Mouse (Mus musculus) testis, postnatal 14 days (tissue): ENCODE results near the gene Myrfl.

Source experiments
- DNase-seq: peaks from one replicate; pipeline ENCODE4 v3.0.0; 2021; ENCODE audit warnings: low spot score

The Myrfl gene

GRCm38 (mm10) chr10:116912850-116913249 lies 16.1 kb upstream of the Myrfl start:
- DNase-seq, result no peak

DNA sequence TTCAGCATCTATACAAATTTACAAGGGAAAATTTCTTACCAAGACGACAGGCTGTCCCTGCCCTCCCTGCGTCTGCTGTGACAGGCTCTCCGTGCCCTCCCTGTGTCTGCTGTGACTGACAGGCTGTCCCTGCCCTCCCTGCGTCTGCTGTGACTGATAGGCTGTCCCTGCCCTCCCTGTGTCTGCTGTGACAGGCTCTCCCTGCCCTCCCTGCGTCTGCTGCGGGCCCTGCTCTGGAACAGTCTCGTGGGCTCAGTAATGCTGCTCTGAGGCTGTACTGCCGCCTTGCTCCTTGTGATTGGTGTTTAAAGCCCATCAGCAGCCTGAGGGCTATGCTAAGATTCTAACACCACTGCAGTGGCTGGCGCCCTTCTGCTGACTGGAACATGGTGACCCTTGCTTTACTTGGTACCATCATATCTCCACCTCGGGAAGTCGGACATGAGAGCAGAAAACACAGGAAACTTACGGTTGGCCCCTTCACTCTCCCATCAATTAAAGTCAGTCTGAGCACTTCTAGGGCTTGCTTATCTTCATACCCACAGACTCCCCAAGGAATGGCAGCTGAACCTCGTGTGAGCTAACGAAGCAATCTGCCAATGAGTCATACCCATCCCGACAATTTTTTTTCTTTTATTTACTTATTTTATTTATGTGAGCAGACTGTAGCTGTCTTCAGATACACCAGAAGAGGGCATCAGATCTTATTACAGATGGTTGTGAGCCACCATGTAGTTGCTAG lies 12.4 kb upstream of the Myrfl start:
- DNase-seq, result no peak

DNA sequence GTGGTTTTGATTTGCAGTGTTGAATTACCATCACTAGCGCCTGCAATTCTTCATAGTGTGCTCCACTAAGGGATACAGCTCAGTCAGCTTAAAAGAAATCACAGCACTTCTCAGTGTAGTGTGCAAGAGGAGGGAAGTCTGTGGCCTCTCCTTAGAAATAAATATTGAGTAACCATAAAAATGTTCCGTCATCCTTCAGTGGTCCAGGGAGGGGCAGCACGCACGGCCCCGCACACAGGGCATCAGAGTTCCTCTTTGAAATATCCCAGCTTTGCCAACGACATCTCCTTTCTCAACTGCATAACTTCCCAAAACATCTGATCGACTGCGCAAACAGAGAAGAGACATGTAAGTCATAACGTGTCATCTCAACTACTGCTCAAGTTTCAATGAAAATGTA lies 10.1 kb upstream of the Myrfl start:
- no peak for DNase-seq

- no peak for DNase-seq
These were observed 7.8 kb upstream of the Myrfl start for GRCm38 (mm10) chr10:116904503-116904908.

DNA sequence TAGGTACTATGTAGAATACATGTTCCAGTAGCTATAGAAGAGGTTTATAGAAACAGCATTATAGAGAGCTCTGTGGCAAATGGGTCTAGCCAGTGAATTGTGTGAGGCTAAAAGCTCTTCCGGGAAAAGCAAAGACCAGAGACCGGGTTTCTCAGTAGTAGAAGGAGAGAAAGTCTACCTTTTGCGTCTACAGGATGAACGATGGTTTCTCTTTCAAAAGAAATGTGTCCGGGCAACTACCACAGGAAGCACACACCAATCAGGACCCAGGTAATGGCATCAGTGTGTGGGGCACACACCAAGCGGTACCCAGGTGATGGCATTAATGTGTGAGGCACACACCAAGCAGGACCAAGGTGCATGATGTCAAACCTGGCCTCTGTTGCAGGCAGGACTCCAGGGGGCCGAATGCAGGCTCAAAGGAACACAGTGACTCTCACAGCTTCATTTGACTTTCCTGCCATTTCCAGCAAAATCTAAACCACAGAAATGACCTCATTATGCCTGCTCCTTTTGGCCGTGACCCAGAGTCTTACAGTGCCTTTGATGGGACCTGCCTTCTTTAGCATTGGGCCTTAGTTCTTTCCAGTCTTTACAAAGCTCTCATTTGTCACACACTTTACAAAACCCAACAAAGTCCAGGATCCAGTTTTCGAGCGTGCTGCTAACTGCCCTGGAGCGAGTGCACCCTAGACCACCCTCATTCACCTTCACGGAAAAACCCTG lies 1.4 kb downstream of the Myrfl start:
- no peak for DNase-seq

- DNase-seq, result no peak
These were observed 2.2 kb downstream of the Myrfl start for GRCm38 (mm10) chr10:116894540-116894939.

- DNase-seq, result no peak
These were observed 3.0 kb downstream of the Myrfl start for GRCm38 (mm10) chr10:116893753-116894152.

DNA sequence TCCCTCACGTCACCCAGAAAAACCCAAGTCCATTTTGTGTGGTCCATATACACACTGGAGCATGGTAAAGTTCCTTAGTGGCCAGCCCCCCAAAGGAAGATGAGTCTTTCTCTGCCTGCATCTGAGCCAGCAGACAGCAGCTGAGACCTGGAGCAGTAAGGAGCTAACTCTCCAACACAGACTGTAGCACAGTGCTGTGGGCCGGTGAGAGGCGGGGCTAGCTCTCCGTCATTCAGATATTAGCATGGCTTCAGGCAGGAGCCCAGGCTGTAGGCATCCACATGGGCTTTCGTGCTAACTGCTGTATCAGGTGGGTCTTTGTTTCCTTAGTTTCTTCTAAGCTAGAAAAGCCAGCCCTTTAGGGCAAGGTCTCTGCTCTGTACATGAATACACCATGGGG lies 6.1 kb downstream of the Myrfl start:
- DNase-seq, result no peak

GRCm38 (mm10) chr10:116884552-116884951 lies 12.2 kb downstream of the Myrfl start:
- DNase-seq, result no peak

DNA sequence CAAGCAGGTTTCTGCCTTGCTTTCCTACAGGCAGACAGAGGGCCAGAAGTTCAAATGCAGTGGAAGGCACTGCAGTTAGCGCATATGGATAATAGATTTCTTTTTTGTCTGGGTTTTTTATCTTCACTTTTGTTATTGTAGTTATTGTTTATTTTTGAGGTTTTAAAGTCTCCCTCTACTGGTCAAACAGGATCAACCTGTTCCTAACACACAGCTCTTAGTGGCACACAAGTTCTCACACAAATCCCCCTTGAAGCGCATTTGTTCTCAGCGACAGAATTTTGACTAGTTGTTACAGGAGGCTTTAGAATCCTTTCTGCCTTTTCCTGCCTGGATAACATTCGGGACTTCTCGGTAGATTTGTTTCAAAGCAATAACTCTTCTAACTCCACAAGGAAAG lies 13.2 kb downstream of the Myrfl start:
- no peak for DNase-seq

- DNase-seq, result no peak
These were observed 19.3 kb downstream of the Myrfl start for GRCm38 (mm10) chr10:116877436-116877835.

DNA sequence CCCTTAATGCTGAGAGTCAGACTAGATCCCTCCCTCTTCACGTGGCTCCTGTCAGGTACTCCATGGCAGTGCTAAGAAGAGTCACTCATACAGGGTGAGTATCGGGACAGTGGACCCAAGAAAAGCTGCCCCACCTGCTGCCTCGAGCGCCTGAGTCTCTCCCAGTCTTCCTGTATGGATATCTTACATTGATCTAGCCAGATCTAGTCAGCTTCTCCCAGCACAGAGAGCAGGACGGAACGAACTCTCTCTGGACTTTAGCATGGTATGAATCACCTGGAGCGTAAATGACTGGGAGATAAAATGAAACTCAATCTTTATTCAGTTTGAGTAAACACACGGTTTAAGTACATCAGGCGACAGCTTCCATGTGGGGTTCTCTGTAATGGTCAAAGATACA lies 22.2 kb downstream of the Myrfl start:
- no peak for DNase-seq

DNA sequence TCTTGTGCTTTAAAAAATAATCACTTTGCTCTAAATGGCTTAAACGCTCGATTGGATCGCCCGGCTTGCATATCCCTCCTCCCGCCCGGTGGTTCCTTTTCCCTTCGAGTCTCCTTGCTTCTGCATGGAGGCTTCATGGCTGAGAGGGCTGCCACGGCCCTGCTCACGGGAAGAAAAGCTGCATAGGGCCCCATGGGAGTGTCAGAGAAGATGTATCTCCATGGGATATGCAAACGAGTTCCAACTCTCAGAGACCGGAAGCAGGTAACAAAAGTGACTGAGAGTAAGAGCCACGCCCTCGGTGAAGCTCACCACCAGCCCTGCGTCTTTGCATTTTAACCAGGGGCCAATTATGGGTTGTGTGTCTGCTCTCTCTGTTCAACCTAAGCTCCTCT lies 24.7 kb downstream of the Myrfl start:
- DNase-seq, result no peak

DNA sequence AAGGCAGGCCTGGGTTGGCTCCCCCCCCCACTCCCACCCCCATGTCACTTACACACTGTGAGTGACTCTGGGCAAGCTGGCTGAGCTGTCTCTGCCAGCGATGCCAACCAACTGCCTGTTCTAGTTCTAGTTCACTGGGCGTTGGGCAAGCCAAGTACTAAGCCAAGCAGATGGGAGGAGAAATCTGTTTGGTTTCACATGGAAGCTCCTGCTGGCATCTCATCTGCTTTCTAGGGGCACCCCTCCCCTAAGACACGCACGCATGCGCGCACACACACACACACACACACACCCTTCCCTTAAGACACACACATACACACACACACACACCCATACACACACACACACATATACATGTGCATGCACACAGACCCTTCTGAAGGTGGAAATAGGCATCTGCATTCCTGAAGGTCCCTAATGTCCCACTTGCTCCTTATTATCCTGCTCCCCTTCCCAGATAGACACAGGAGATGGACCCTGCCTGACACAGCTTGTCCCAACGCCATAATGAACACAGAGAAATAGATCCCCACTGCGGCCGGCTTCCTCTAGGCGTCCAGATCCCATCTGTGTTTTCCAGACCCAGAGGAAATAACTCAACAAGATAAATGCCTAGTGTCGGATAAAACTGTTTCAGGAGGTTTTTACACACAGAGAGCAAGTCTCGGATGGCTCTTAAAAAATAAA lies 25.2 kb downstream of the Myrfl start:
- DNase-seq, result no peak

DNA sequence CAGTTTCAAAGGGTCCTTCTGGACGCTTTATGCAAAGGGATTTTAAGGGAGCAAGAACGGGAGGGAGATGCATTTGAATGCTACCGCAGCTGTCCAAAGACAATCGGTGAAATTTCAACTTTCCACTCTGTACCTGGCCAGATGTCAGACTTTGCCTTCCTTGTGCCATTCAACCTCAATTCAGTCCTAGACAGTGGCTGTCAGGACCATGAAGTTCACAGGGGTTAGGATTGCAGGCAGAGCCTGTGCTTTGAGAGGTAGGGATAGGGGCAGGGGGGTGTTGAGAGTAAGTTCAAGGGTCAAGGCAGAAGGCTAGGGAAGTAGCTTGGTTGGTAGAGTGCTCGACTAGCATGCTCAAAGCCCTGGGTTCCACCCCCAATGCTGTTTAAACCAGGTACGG lies 25.9 kb downstream of the Myrfl start:
- DNase-seq, result no peak

DNA sequence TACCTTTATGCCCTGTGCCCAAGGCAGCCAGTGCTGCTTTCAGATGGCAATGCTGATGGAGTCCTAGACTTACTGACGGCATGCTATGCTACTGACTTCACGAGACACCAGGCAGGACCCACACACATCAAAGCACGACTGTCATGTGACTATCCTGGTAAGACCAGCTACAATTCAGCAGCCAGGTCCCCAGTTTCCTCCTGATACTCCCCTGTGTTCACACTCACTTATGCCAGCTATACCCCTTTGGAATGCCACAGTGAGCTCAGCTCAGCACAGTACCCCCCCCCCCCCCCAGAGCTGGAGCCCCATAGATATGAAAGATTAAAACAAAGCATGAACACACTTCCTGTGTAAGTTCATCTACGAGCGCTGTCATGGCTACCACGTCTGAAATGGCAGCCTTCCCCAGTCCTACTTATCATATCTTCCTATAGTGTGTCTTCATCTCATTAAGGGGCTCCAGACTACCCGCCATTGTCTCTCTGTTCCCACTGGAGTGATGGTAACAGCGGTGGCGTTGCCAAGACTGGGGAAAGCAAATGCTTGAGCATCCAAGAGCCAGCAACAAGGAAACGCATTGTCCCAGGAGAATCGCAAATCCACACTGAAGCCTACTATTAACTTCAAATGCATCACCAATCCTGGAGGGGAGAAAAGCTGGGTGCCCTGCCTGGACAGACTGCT lies 43.4 kb downstream of the Myrfl start:
- DNase-seq, result no peak

- DNase-seq, result peak; percentile 57
These were observed 47.8 kb downstream of the Myrfl start for GRCm38 (mm10) chr10:116848749-116849473.

DNA sequence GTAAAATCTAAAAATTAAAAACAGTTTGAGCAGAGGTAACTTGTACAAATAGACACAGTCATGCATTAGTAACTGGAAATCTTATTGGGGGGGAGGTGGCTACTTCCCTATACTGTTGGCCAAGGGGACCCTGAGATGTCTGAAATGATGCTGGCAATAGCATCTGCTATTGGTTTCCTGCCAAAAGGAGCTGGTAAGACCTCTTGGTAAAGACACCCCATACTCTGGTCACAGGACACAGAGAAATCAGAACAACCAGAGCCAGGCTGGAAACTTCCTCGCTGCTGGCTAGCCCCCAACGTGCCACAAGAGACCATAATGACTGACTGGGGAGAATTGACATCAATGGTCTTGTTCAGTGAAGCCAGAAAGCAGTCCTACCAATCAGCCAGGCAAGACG lies 55.2 kb downstream of the Myrfl start:
- no peak for DNase-seq

- DNase-seq, result no peak
These were observed 66.0 kb downstream of the Myrfl start for GRCm38 (mm10) chr10:116830676-116831075.

DNA sequence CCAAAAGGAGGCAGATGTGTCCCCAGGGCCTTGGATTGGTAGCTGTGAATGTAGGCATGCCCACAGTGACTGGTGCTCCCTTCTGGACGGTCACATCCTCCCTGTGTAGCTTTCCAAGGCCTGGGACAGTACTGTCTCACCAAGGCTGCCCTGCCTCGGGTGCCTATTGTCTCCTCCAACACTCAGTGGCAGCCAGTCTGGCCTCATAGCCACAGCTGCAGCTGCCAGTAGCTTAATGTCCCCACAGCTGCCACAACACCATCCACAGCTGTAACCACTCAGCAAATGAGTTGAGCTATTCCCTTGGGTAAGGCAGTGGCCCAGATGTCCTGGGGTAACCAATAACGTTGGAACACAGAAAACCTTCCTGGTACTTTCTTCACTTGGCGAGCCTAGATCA lies 68.6 kb downstream of the Myrfl start:
- DNase-seq, result no peak

DNA sequence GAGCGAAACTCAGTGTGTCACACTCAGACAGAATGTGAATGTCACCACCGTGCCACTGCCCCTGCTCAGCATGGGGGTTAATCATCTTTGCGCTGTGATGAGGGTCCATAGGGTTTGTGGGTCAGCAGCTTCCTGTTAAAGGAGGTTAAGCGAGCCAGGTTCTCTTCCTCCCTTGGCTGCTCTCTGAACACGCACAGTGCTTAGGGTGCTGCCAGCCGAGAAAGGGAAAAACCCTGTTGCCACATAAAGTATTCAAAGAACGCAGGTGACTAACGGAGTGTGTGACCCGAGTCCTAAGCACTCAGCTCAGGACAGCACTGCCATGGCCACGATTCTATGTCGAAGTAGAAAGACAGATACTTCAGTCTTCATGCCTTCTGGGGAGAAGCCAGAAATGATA lies 69.4 kb downstream of the Myrfl start:
- DNase-seq, result no peak
